Mouse (Mus musculus) liver, postnatal 0 days (tissue): ENCODE results near the gene Clpx.

Experiments used
- CTCF ChIP-seq: sonication (generic); IDR thresholded peaks from 2 replicates; pipeline ENCODE4 v1.5.1; 2016; ENCODE audit warnings: antibody characterized with exemption, low read depth
- EP300 ChIP-seq: IDR thresholded peaks from 2 replicates; pipeline ENCODE4 v1.6.1; 2016; ENCODE audit warnings: antibody characterized with exemption, low read depth, mild to moderate bottlenecking

DNA sequence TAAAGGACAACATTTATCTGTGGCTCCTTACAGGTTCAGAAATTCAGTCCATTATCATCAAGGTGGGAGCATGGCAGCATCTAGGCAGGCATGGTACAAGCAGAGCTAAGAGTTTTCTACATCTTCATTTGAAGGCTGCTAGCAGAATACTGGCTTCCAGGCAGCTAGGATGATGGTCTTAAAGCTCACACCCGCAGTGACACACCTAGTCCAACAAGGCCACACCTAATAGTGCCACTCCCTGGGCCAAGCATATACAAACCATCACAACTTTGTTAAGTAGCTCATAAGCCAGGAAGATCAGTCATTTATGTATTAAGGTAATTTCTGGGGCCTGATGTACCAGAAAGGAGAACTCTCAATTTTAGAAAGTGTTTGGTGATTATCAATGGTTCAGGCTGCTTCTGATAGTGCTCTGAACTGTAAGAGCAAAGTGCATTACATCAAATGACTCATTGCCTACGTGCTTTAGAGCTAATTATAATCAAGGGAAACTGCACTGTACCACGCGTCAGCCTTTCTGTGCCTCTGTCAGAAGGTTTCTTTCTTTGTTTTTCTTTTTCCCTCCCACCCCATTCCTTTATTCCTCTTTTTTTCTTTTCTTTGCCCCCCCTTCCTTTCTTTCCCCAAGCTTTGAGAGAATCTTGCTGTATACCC is 8.4 kb downstream of the Clpx start:
- no peak for TF ChIP-seq EP300
- no peak for TF ChIP-seq CTCF
